Mouse (Mus musculus): ENCODE data around the gene Ryr2.
"Not testable (repeated sequence)": the region's sequence is repeated elsewhere in the genome, so short reads cannot be mapped to it uniquely, and the experiment has no call there.

The Ryr2 gene

GRCm38 (mm10) chr13:11880503-11881227, 226.1 kb downstream of the Ryr2 start:
- no peak for DNase-seq (ENCODE audit: low read depth)

- no peak for DNase-seq (ENCODE audit: low read depth)
These were observed 227.7 kb downstream of the Ryr2 start for GRCm38 (mm10) chr13:11879037-11879436.

GRCm38 (mm10) chr13:11874852-11875251, 231.9 kb downstream of the Ryr2 start:
- DNase-seq (ENCODE audit: low read depth), result no peak

- no peak for DNase-seq (ENCODE audit: low read depth)
These were observed 236.8 kb downstream of the Ryr2 start for GRCm38 (mm10) chr13:11869971-11870370.

- no peak for DNase-seq (ENCODE audit: low read depth)
These were observed 237.3 kb downstream of the Ryr2 start for GRCm38 (mm10) chr13:11869486-11869885.

GRCm38 (mm10) chr13:11868979-11869378, 237.8 kb downstream of the Ryr2 start:
- DNase-seq (ENCODE audit: low read depth), result no peak

- DNase-seq (ENCODE audit: low read depth), result no peak
These were observed 238.7 kb downstream of the Ryr2 start for GRCm38 (mm10) chr13:11868056-11868455.

GRCm38 (mm10) chr13:11865261-11865660, 241.5 kb downstream of the Ryr2 start:
- DNase-seq (ENCODE audit: low read depth), result no peak

- DNase-seq (ENCODE audit: low read depth), result no peak
These were observed 255.1 kb downstream of the Ryr2 start for GRCm38 (mm10) chr13:11851691-11852090.

GRCm38 (mm10) chr13:11843889-11844288, 262.9 kb downstream of the Ryr2 start:
- no peak for DNase-seq (ENCODE audit: low read depth)

- DNase-seq (ENCODE audit: low read depth), result no peak
These were observed 268.9 kb downstream of the Ryr2 start for GRCm38 (mm10) chr13:11837870-11838269.

GRCm38 (mm10) chr13:11837152-11837551, 269.6 kb downstream of the Ryr2 start:
- DNase-seq (ENCODE audit: low read depth), result no peak

- no peak for DNase-seq (ENCODE audit: low read depth)
These were observed 270.3 kb downstream of the Ryr2 start for GRCm38 (mm10) chr13:11836304-11837078.

- DNase-seq (ENCODE audit: low read depth), result no peak
These were observed 275.5 kb downstream of the Ryr2 start for GRCm38 (mm10) chr13:11831210-11831609.

GRCm38 (mm10) chr13:11825563-11826226, 281.1 kb downstream of the Ryr2 start:
- DNase-seq (ENCODE audit: low read depth), result no peak

- no peak for DNase-seq (ENCODE audit: low read depth)
These were observed 288.0 kb downstream of the Ryr2 start for GRCm38 (mm10) chr13:11818723-11819122.

GRCm38 (mm10) chr13:11809365-11809764, 297.4 kb downstream of the Ryr2 start:
- DNase-seq (ENCODE audit: low read depth), result not testable (repeated sequence)

GRCm38 (mm10) chr13:11792536-11792935, 314.2 kb downstream of the Ryr2 start:
- DNase-seq (ENCODE audit: low read depth), result no peak

GRCm38 (mm10) chr13:11790536-11790935, 316.2 kb downstream of the Ryr2 start:
- DNase-seq (ENCODE audit: low read depth), result no peak

GRCm38 (mm10) chr13:11782411-11783155, 324.2 kb downstream of the Ryr2 start:
- DNase-seq (ENCODE audit: low read depth), result no peak

GRCm38 (mm10) chr13:11781065-11781464, 325.7 kb downstream of the Ryr2 start:
- no peak for DNase-seq (ENCODE audit: low read depth)

- no peak for DNase-seq (ENCODE audit: low read depth)
These were observed 329.0 kb downstream of the Ryr2 start for GRCm38 (mm10) chr13:11777726-11778125.

Measured in fibroblast of lung, adult 2 months (primary cell).